Mouse (Mus musculus): Measurements from ENCODE around the gene Gprin2.

Gene Gprin2

DNA sequence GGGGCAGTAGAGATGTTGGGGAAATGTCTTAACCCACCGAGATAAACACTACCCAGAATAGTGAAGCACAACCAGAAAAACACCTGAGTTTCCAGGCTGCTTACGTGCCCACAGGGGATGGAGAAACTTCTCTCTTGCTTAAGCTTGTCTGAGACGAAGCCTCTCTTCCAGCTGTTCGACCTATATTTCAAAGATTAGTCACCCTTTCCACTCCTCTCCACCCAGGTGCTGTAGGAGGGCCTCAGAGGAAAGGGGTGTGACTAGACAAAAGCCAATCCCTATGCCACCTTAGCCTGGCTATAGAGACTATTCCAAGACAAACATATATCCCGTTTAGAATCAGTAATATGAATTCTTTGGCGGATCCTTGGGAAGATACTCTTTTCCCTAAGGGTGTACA, 6.5 kb upstream of the Gprin2 start:
- no peak for DNase-seq (ENCODE audit: low read depth, low spot score)

DNA sequence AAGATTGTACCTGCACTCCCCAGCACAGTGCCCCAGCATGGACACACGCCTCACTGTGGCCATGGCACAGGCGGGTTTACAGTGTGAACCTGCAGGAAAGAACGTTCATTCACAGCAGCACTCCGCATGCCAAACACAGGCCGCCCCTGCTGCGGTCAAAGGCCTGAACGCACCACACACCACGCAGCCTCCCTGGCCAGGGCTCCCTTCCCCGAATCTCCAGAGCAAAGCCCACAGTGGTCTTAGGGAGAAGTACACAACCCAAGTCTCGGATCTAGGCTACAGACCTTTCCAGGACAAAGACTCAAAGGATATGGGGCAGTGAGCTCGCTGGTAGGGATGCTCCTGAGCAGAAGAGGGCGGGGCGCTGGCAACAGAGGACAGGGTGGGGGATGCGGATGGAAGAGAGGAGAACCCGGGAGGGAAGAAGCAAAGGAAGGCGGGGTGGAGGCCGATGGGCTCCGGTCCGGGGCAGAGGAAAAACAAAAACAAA, 669 bp downstream of the Gprin2 start:
- no peak for DNase-seq (ENCODE audit: low read depth, low spot score)

DNA sequence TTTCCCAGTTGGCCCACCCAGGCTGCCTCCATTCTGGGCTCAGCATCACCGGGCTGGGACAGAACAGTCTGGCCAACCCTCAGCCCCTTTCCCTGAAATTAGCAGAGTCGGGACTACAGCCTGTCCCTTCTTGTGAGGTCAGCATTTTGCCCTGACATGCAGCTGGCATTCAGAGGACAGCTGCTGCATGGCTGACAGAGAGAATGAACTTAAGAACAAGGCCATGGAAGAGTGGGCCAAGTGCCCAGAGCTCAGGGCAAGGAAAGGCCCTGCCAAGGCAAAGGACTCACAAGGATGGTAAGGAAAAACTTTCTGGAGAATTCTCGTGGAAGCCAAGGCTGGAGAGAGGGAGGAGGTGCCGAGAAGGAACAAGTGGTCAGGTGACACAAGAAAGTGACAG, 4.7 kb downstream of the Gprin2 start:
- DNase-seq (ENCODE audit: low read depth, low spot score) = no peak

DNA sequence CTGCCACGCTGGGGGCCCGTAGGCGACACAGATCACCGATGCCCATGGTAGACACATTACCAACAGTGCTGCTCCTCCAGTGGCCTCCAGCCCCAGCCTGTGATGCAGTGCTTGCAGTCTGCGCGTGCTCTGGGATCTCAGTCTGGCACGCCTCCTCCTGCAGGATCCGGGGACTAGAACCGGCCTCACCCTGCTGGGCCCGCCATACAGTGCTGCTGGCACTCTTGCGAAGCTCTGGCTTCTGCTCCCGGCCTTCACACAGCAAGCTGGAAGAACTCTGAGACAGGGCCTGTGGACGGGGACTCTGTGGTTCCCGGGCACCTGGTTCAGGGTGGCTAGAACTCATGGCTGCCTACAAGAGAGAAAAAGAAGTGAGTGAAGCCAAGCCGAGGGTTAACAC, 6.0 kb downstream of the Gprin2 start:
- DNase-seq (ENCODE audit: low read depth, low spot score) = no peak

DNA sequence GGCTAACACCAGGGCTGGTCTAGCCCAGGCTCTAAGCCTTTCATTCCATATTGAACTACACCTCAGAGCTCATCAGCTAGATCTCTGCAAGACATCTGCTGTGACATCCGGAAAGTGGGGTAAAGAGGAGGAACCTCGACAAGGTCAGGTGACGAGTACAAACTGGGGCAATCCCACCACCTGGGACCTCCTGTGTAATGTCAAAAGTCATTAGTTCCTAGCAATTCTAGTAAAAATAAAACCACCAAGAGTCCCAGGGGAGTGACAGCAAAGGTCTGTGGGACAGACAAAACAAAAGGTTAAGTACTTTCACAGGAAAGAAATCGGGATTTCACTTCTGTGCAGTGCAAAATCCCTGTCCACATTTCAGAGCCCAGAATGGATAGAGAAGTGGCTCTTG, 7.6 kb downstream of the Gprin2 start:
- no peak for DNase-seq (ENCODE audit: low read depth, low spot score)

DNA sequence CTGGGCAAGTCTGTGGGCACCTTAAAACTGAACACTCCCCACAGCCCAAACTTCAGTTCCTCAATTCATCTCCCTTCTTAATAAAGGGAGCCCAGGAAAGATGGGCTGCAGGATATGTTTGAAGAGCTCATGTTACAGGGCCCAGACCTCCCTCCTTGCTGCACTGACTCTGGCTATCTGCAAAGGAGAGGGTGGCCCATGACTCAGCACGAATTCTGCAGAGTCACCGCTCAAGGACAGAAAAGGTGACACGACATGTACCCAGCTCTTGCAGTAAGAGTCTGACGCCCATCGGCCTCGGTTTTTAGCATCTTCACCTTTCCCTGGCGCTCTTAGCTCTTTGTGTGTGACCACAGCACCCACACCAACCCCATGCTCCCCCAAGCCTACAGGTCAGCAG, 11.1 kb downstream of the Gprin2 start:
- DNase-seq (ENCODE audit: low read depth, low spot score) = no peak

DNA sequence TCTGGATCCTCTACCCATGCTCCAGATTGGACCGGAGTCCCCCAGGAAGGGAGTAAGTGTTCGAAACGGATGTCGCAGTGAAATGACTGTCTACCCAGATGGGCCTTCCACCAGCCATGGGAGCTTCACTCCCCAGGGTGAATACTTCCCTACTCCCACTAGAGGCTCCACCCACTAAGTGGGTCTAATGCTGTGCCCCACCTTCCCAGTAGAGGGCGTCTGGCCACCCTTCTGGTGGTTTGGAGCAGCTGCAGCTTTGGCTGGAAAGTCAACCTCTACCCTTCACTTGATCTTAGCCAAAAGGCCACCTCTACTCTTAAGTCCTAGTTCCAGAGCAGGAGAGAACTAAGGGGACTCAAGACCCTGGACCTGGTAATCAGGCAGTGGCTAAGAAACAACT, 12.8 kb downstream of the Gprin2 start:
- DNase-seq (ENCODE audit: low read depth, low spot score) = peak; percentile 43

DNA sequence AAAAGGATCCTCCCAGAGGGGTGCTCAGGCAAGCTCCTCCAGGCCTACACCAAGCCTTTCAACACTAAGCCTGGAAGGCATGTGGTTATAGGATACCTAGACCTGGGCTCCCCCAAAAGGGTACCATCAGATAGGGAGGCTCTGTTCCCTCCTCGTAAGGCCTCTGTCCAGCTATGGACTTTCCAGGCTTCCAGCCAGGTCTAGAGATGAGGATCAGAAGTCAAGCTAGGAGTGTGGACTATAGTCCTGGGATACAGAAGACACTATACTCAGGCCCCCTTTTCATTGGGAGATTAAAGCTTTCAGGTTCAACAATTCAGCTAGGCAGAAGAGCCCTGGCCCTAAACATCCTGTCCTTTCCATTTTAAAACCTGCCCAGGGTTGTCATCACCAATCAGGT, 18.4 kb downstream of the Gprin2 start:
- DNase-seq (ENCODE audit: low read depth, low spot score) = no peak

DNA sequence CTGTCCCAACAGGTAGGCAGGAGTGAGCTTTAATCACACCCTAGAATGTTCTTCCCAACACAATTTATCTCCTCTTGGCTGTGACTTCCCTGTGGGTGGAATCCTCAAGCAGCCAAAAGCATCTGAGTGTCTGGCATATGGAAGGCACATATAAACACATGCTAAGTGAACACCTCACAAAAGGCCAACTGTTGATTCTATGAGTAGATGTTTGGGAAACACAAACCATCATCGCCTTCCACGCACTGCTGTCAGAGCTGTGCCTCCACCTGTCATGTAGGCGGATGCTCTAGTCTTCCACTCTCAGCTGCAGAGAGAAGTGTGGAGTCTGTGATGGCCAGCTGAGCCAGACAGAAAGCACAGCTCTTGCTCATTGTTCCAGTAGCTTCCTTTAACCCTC, 22.1 kb downstream of the Gprin2 start:
- no peak for DNase-seq (ENCODE audit: low read depth, low spot score)

DNA sequence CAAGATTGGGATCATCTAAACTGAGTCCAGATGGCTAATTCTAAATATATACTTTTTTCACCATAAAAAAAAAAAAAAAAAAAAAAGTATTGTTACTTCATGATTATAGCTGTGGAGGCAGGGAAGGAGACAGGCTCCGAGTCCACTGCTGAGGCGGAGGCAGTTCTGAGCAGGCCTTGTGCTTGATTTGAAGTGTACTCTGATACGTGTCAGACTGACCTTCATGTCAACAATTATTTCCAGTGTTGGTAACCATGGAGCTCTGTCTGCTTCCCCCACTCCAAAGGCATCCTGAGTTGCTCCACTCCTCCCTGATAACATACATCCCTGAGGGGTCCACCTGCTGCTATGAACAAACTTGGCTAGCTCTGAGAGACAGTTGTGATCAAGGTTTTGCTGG, 30.3 kb downstream of the Gprin2 start:
- DNase-seq (ENCODE audit: low read depth, low spot score) = no peak

DNA sequence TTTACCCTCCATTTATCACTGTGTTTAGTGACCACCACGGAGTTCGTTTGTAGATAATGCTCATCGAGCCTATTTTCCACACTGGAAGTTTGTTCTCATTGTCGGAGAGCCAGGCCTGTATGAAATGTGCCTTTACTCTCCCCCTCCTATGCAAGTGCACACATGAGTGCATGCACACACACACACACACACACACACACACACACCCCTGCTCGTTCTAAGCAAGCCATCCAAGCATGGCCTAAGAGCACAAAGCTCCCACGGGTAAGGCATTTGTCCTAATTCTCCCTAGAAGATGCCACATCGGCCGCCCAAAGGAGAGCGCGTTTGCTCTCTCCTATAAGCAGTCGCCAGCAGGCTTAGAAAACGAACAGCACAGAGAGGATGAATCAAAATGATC, 45.7 kb downstream of the Gprin2 start:
- no peak for DNase-seq (ENCODE audit: low read depth, low spot score)

DNA sequence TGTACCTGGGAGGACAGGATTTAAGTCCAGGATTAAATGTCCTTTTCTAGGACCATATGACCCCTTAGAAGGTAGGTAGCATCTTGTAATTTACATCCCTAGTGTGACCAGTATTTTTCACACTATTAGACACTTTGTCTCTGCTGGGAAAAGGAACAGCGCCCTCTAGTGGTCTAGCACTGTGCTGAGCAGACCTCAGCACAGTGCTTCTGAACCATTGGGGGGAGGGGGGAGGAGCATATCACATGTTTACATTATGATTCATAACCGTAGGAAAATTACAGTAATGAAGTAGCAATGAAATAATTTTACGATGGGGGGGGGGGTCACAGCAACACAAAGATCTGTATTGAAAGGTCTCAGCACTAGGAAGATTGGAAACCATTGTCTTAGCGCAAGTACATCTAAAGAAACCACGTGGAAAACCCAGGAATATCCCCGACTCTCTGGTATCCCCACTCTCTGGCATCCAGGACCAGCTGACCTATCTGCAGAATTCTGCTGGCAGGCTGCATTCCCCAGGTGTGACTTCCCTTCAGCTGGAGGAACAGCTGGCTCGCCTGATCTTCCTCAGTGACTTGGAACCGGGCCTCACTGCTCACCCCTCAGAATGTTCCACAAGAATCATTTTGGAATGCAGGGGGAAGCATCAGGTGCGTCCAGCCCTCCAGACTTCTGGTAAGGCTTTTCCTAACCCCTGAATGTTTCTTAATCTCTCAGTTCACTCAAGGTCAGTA, 46.7 kb downstream of the Gprin2 start:
- DNase-seq (ENCODE audit: low read depth, low spot score) = peak; percentile 52

DNA sequence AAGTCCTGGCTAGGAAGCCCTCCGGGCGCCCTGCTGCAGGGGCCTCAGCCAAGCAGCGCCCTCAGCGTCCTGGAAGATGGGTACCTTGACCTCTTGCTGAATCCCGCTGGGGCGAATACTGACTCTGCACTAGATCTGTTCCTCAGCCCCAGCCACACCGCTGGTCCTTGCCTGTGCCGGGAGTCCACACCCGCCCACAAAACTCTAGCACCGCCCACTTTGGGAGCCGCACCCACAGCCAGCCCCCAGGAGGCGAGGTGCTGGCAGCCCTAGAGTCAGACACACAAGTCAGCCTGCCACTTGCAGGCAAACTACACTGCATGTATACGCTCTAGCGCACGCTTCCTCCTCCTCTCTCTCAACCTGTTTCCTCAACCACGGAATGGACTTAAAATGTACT, 49.1 kb downstream of the Gprin2 start, which contains the start of gene Npy4r:
Gene Npy4r, minus strand, starts transcription at position 148 of the 400 bp plus-strand sequence.
- DNase-seq (ENCODE audit: low read depth, low spot score) = no peak

DNA sequence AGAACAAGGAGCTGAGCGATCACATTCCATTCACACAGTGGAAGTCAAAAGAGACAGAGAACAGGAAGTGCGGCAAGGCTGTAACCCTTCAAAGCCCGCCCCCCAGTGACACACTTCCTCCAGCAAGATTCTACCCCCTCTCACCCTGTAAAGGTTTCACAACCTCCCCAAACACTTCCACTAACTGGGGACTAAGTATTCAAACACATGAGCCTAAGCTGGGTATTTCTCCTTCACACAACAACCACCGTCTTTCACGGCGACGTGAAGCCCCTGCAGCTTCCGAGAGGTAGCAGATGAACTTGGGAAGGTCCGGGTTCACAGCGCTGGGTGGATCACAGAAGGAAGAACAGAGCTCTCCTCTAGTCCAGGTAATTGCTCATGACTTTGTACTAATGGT, 58.5 kb downstream of the Gprin2 start:
- DNase-seq (ENCODE audit: low read depth, low spot score) = no peak

DNA sequence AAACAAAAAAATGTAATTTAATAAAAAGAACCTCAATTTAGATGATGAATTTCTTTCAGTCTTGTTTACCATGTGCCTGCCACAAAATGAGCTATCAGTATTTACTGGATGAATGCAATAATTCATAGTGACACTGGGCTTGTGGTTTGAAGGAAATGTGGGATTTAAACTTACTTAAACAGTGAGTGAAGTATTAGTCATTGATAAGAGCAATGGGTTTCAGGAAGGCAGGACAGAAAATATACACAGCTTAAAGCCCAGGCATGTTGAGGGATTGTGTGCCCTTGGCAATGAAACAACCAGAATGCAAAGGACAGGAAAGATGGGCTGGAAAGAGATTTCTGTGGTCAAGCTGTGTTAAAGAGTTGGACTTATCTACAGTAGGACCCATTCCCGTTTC, 59.1 kb downstream of the Gprin2 start:
- no peak for DNase-seq (ENCODE audit: low read depth, low spot score)

DNA sequence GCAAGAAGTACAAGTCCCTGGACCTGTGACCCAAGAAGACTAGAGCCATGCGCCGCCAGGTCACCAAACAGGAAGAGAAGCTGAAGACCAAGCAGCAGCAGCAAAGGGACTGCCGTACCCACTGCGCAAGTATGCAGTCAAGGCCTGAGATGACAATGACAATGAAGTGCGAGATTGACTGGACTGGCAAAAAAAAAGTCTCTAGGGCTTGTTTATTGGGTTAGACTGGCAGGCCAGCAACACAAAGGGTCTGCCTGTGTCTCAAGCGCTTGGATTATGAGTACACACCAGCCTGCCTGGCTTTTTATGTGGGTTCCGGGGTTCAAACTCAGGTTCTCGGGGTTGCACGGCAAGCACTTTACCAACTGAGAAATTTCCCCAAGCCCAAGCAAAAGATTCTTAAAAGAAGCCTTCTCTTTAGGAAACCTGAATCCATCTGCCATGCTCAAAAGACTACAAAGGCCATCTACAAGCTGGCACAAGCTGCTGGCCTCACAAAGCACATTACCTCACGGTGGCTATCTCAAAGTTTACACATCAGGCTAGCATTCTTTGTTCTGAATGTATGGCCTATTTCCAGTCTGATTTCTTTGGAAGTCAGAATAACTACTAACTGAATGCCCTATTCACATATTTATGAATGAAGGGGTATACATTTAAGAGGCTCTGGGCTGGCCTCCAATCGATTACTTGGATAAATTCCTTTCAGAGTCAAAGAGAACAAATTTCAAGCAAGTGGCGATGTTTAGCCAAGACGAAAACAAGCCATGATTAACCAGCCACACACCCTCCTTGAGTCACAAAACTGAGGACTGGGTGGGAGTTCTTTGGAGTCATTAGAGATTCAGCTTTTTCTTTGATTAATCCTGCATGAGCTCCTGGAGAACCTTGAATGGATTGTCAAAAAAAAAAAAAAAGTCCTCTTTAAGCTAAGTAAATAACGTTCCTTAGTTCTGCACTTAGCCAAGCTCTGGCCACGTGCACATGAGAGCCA, 61.5 kb downstream of the Gprin2 start:
- DNase-seq (ENCODE audit: low read depth, low spot score) = no peak

Measured in CD4-positive, CD25-positive, alpha-beta regulatory T cell, adult 2 months (primary cell).